Mouse (Mus musculus) forebrain, embryonic 16.5 days (tissue): Measurements from ENCODE around the gene Gm37419. TPM values are rescaled to one million over a fixed set of nuclear protein-coding genes. Genes with fewer than 3 reads are reported as not detected.

Experiments
- ATAC-seq: fragments of 200-750 bp; cut with Nextera tagmentation; 2 replicates; pipeline ENCODE4 v1.8.0; 2017; ENCODE audit warnings: mild to moderate bottlenecking, moderate library complexity
- H3K27ac ChIP-seq: fragments of 300-500 bp; sonication (generic); 2 replicates; pipeline ENCODE4 v1.5.1; 2014; ENCODE audit warnings: low read length, control low read depth
- H3K27me3 ChIP-seq: fragments of 300-500 bp; sonication (generic); replicated peaks from 2 replicates; pipeline ENCODE4 v1.6.1; 2014; ENCODE audit warnings: low read length; ENCODE audit not compliant: control insufficient read depth, insufficient read depth
- H3K36me3 ChIP-seq: fragments of 300-500 bp; sonication (generic); 2 replicates; pipeline ENCODE4 v1.6.1; 2014; ENCODE audit not compliant: control insufficient read depth, insufficient read depth
- H3K4me1 ChIP-seq: fragments of 300-500 bp; sonication (generic); replicated peaks from 2 replicates; pipeline ENCODE4 v1.6.1; 2014; ENCODE audit warnings: low read length; ENCODE audit not compliant: control insufficient read depth, insufficient read depth
- H3K4me2 ChIP-seq: fragments of 300-500 bp; sonication (generic); 2 replicates; pipeline ENCODE4 v1.6.1; 2014; ENCODE audit warnings: mild to moderate bottlenecking, low read length, control low read depth
- H3K4me3 ChIP-seq: fragments of 300-500 bp; sonication (generic); replicated peaks from 2 replicates; pipeline ENCODE4 v1.5.1; 2014; ENCODE audit warnings: mild to moderate bottlenecking, low read length, control low read depth
- H3K9ac ChIP-seq: fragments of 300-500 bp; sonication (generic); replicated peaks from 2 replicates; pipeline ENCODE4 v1.6.1; 2014; ENCODE audit warnings: low read depth, low read length, control low read depth
- H3K9me3 ChIP-seq: fragments of 300-500 bp; sonication (generic); 2 replicates; pipeline ENCODE4 v1.6.1; 2016; ENCODE audit warnings: low read length; ENCODE audit not compliant: control insufficient read depth
- WGBS: fragments of 180-500 bp; shearing (Covaris S2); extraction: QIAGEN DNeasy Blood & Tissue Kit; methylation state at CpG from one replicate; pipeline ENCODE4 v1.1.7; 2014; 5-methylcytosine and 5-hydroxymethylcytosine counted together
- polyA plus RNA-seq: library from polyadenylated mRNA; unstranded; fragments of >200 nt; fragmentation: Nextera tagmentation; extraction: Ambion mirVana; gene quantifications from 2 replicates; pipeline ENCODE4 v1.2.1, GENCODE M21; 2015

Gm37419 gene
- not detected in 2 replicates for polyA plus RNA-seq

- no peaks in the 10 kb centered on the region for H3K36me3 ChIP-seq
- peak; percentile 85 for ATAC-seq
- H3K9ac ChIP-seq, result peak within 1 kb of the TSS; percentile 86
- 0 out of 2 replicates have a peak, but pooled peaks cover 6% of the 10 kb centered on the region for H3K27me3 ChIP-seq
- H3K4me1 ChIP-seq, result peaks cover 33% of the 10 kb centered on the region
- no peaks in the 10 kb centered on the region for H3K9me3 ChIP-seq
- H3K27ac ChIP-seq, result peak within 1 kb of the TSS; percentile 99
- WGBS, result under 1% methylated on average over 68 of the region's 68 CpGs
- peak within 1 kb of the TSS; percentile 79 for H3K4me3 ChIP-seq
- H3K4me2 ChIP-seq, result peak within 1 kb of the TSS; percentile 89
Observed at GRCm38 (mm10) chr16:23988466-23989208, at the start of gene Gm37419, which contains the start of gene Bcl6. Gene Gm37419, plus strand, starts transcription at chr16:23988482. Gene Bcl6, minus strand, starts transcription at chr16:23988852.

DNA sequence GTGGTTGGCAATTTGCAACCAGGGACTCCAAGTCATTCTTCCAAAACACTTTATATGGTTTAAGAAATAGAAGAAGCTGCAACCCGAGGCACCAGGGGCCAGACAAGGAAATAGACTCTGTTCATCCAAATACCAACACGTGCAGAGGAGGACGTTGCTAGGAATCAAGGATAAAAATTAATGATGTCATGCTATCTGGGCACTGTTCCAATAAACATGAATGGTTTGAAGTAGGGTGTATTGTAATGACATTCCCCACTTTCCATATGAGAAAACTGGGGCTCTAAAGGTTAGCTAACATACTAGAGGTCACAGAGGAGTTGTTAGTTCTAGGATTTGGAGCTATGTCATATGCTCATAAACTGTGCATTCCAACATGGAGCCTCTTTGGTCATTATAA, 43.5 kb upstream of the Gm37419 start:
- Histone ChIP-seq H3K4me2 (no peak overlapping the region), H3K4me1 (no peaks in the 10 kb centered on the region), H3K9me3 (no peaks in the 10 kb centered on the region), H3K4me3 (no peak overlapping the region), H3K27me3 (no peaks in the 10 kb centered on the region), H3K36me3 (no peaks in the 10 kb centered on the region), H3K27ac (no peak overlapping the region), H3K9ac (no peak overlapping the region)
- ATAC-seq, result no peak
- WGBS, result 27% methylated on average over 3 of the region's 3 CpGs

DNA sequence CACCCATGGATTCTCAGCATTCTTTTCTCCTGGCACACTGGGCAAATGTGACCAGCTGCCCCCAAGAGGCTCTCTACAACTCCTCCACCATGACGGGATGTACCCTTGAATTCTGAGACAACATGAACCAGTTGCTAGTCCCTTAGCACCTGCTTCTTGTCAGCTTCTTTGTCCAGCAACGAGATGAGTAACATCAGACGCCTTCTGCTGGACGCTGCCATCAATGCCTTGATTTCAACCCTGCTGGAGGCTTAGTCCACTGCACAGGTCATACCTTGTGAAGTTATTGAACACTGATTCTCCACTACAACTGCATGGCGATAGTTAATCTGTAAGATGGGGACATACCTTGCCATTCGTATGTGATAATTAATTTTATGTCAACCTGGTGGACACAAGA, 40.6 kb upstream of the Gm37419 start:
- H3K4me2 ChIP-seq, result no peak overlapping the region
- H3K9me3 ChIP-seq, result no peaks in the 10 kb centered on the region
- 92% methylated on average over 6 of the region's 6 CpGs for WGBS
- no peak overlapping the region for H3K9ac ChIP-seq
- H3K27ac ChIP-seq, result no peak overlapping the region
- H3K4me1 ChIP-seq, result no peaks in the 10 kb centered on the region
- no peak for ATAC-seq
- H3K4me3 ChIP-seq, result no peak overlapping the region
- no peaks in the 10 kb centered on the region for H3K36me3 ChIP-seq
- no peaks in the 10 kb centered on the region for H3K27me3 ChIP-seq

DNA sequence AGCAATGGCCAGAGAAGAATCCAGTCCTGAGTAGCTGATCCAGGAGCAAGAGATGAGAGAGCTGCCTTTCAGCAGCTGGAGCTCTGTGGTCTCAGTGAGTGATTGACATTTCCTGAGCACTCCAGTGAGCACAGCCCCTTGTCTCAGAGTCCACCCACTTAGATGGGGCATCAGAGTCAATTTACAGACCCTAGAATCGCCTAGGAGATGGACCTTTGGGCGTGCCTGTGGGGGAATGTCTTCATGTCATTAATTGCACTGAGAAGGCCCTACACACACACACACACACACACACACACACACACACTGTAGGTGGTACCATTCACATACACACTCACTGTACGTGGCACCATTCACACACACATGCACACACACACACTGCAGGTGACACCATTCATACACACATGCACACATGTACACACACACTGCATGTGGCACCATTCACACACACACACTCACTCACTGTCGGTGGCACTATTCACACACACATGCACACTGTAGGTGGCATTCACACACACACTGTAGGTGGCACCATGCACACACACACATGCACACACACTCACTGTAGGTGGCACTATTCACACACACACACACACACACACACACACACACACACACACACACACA, 36.1 kb upstream of the Gm37419 start:
- Histone ChIP-seq H3K27ac (no peak overlapping the region), H3K4me1 (no peaks in the 10 kb centered on the region), H3K9me3 (no peaks in the 10 kb centered on the region), H3K27me3 (no peaks in the 10 kb centered on the region), H3K9ac (no peak overlapping the region), H3K36me3 (no peaks in the 10 kb centered on the region), H3K4me2 (no peak overlapping the region), H3K4me3 (no peak overlapping the region)
- WGBS, result 76% methylated on average over 4 of the region's 4 CpGs
- ATAC-seq, result 0 out of 2 replicates have a peak, but pooled peaks have one; percentile 23

DNA sequence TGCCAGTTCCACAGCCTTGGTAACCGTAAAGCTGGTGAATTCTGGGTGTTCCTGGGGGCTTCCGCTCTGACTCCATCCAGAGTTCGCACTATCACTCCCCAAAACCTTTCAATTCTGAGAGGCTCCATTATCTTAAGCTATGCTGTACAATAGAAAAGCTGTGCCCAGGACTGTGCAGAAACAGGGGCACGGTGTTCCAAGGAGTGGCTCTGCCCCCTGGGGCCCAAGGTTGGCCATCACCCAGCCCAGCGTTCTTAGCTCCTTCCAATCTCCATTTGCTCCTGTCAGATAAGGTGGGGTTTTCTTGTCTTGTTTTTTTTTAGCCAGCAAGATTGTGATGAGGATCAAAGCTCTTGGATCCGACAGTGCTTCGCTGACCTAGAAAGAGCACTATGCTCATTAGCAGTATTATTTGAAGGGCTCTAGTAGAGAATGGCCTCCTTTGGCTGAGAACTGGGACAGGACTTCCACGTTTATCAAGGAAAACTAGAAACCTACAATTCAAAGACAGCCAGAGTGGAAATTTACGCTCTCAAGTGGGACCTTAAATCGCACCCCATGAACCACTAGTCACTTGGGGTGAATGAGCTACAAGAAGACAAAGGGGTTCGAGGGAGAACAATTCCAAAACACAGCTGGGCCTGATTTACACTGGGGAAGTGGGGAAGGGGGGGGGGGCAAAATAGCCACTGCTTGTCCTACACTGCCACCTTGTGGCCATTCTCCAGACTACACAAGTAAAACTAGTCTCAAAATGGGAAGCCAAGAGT, 34.9 kb upstream of the Gm37419 start:
- no peaks in the 10 kb centered on the region for H3K27me3 ChIP-seq
- no peak overlapping the region for H3K9ac ChIP-seq
- H3K4me3 ChIP-seq, result no peak overlapping the region
- peak; percentile 70 for ATAC-seq
- no peak overlapping the region for H3K27ac ChIP-seq
- H3K36me3 ChIP-seq, result no peaks in the 10 kb centered on the region
- no peaks in the 10 kb centered on the region for H3K9me3 ChIP-seq
- no peaks in the 10 kb centered on the region for H3K4me1 ChIP-seq
- no peak overlapping the region for H3K4me2 ChIP-seq
- 39% methylated on average over 11 of the region's 11 CpGs for WGBS

- no peaks in the 10 kb centered on the region for H3K27me3 ChIP-seq
- no peak overlapping the region for H3K4me2 ChIP-seq
- ATAC-seq, result peak; percentile 45
- no peak overlapping the region for H3K27ac ChIP-seq
- no peaks in the 10 kb centered on the region for H3K9me3 ChIP-seq
- no peaks in the 10 kb centered on the region for H3K4me1 ChIP-seq
- no peaks in the 10 kb centered on the region for H3K36me3 ChIP-seq
- H3K9ac ChIP-seq, result no peak overlapping the region
- no peak overlapping the region for H3K4me3 ChIP-seq
- 0% methylated on average over 1 of the region's 1 CpGs for WGBS
Observed at GRCm38 (mm10) chr16:23953959-23954260, 34.4 kb upstream of the Gm37419 start.

DNA sequence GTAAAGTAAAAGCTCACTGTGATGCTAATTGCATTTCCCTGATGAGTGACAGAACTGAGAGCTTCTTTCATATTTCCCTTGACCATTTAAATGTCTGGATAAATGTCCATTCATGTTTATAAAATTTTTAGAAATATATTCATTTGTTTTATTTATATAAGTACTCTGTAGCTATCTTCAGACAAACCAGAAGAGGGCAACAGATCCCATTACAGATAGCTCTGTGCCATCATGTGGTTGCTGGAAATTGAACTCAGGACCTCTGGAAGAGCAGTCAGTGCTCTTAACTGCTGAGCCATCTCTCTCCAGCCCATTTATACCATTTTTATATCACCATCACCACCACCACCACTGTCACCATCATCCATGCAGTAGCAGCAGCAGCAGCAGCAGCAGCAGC, 29.3 kb upstream of the Gm37419 start:
- Histone ChIP-seq H3K9me3 (no peaks in the 10 kb centered on the region), H3K27ac (no peak overlapping the region), H3K4me2 (no peak overlapping the region), H3K27me3 (no peaks in the 10 kb centered on the region), H3K9ac (no peak overlapping the region), H3K4me1 (no peaks in the 10 kb centered on the region), H3K4me3 (no peak overlapping the region), H3K36me3 (no peaks in the 10 kb centered on the region)
- ATAC-seq, result no peak

DNA sequence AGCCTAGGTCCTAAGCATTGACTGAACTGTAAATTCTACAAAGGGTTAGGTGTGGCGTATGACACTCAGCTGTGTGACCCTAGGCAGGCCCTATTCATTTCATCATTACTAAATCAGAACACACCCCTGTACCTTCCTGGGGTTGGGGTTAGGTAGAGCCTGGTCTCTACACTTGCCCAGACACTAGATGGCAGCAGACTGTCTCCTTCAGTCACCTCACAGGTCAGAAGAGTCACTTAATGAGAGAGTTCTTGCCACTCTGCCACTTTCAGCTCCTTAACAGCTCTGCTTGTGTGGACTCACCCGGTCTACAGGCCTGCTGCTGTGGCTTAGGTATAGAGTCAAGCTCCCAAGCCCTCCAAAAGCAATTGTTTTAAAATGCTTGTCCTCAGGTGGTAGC, 25.9 kb upstream of the Gm37419 start:
- no peak for ATAC-seq
- Histone ChIP-seq H3K4me3 (no peak overlapping the region), H3K9ac (no peak overlapping the region), H3K36me3 (no peaks in the 10 kb centered on the region), H3K27me3 (no peaks in the 10 kb centered on the region), H3K9me3 (no peaks in the 10 kb centered on the region), H3K4me1 (no peaks in the 10 kb centered on the region), H3K27ac (no peak overlapping the region), H3K4me2 (no peak overlapping the region)
- 80% methylated on average over 2 of the region's 2 CpGs for WGBS

- Histone ChIP-seq H3K4me2 (no peak overlapping the region), H3K4me3 (no peak overlapping the region), H3K36me3 (peaks cover 5% of the 10 kb centered on the region), H3K27ac (no peak overlapping the region), H3K9me3 (no peaks in the 10 kb centered on the region), H3K4me1 (no peaks in the 10 kb centered on the region), H3K9ac (no peak overlapping the region), H3K27me3 (no peaks in the 10 kb centered on the region)
- peak; percentile 29; the same call in 1 of the 2 replicates for ATAC-seq
- WGBS, result 41% methylated on average over 22 of the region's 22 CpGs
Observed at GRCm38 (mm10) chr16:23963896-23964668, 24.2 kb upstream of the Gm37419 start.
